Mouse (Mus musculus) limb, embryonic 11.5 days (tissue): ENCODE measurements around the gene Ccdc162. TPM values are rescaled to one million over a fixed set of nuclear protein-coding genes. Genes with fewer than 3 reads are reported as not detected.

Source experiments
- ATAC-seq: fragments of 200-750 bp; cut with Nextera tagmentation; 2 replicates; pipeline ENCODE4 v1.8.0; 2017; ENCODE audit warnings: low read depth; ENCODE audit not compliant: insufficient number of reproducible peaks, low FRiP score, low TSS enrichment
- DNase-seq: peaks from one replicate; pipeline ENCODE4 v3.0.0-alpha.2; 2015; ENCODE audit warnings: low spot score
- H3K27ac ChIP-seq: fragments of 300-500 bp; sonication (generic); replicated peaks from 2 replicates; pipeline ENCODE4 v1.5.1; 2014; ENCODE audit warnings: low read depth, mild to moderate bottlenecking, low read length
- H3K27me3 ChIP-seq: fragments of 300-500 bp; sonication (generic); 2 replicates; pipeline ENCODE4 v1.6.1; 2014; ENCODE audit warnings: mild to moderate bottlenecking, low read length, mixed read lengths; ENCODE audit not compliant: control insufficient read depth, insufficient read depth
- H3K36me3 ChIP-seq: fragments of 300-500 bp; sonication (generic); 2 replicates; pipeline ENCODE4 v1.6.1; 2014; ENCODE audit warnings: mild to moderate bottlenecking, low read length, moderate library complexity, mixed read lengths; ENCODE audit not compliant: control insufficient read depth, insufficient read depth
- H3K4me1 ChIP-seq: fragments of 300-500 bp; sonication (generic); 2 replicates; pipeline ENCODE4 v1.6.1; 2014; ENCODE audit warnings: low read length, mixed read lengths; ENCODE audit not compliant: control insufficient read depth, insufficient read depth
- H3K4me2 ChIP-seq: fragments of 300-500 bp; sonication (generic); 2 replicates; pipeline ENCODE4 v1.6.1; 2014; ENCODE audit warnings: low read depth, mild to moderate bottlenecking, moderate library complexity; ENCODE audit not compliant: severe bottlenecking
- H3K4me3 ChIP-seq: fragments of 300-500 bp; sonication (generic); 2 replicates; pipeline ENCODE4 v1.5.1; 2014; ENCODE audit warnings: low read depth, low read length
- H3K9ac ChIP-seq: fragments of 300-500 bp; sonication (generic); 2 replicates; pipeline ENCODE4 v1.6.1; 2014; ENCODE audit warnings: mild to moderate bottlenecking, low read length
- H3K9me3 ChIP-seq: fragments of 300-500 bp; sonication (generic); 2 replicates; pipeline ENCODE4 v1.6.1; 2016; ENCODE audit warnings: low read length; ENCODE audit not compliant: control insufficient read depth
- WGBS: fragments of 180-500 bp; shearing (Covaris S2); extraction: QIAGEN DNeasy Blood & Tissue Kit; methylation state at CpG from one replicate; pipeline ENCODE4 v1.1.7; 2014; 5-methylcytosine and 5-hydroxymethylcytosine counted together
- polyA plus RNA-seq: library from polyadenylated mRNA; unstranded; fragments of >200 nt; fragmentation: Nextera tagmentation; extraction: Ambion mirVana; gene quantifications from 2 replicates; pipeline ENCODE4 v1.2.1, GENCODE M21; 2014

Ccdc162 gene
- polyA plus RNA-seq, 1 experiment from 2014 or later: 0.29 TPM

DNA sequence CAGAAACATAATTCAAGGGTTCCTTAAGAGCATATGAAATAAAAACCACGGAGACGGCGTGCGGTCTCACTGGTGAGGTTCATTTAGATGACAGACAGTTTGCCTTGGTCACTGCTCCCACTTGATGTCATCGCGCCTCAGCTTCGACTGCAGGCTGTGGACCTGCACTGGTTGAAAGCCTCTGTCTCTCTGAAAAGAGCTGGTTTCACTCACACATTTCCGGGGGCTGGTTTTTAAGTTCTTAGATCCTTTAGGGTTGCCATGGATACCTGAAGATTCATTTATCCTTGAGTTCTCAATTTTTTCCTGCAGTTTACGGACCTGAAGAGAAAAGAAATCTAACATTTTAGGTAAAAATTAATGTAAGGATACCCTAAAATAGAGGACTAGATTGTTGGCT lies 3.2 kb upstream of the Ccdc162 start:
- Histone ChIP-seq H3K9me3 (no peaks in the 10 kb centered on the region), H3K4me1 (no peaks in the 10 kb centered on the region), H3K36me3 (no peaks in the 10 kb centered on the region), H3K27ac (no peak overlapping the region), H3K4me3 (no peak overlapping the region), H3K4me2 (no peak overlapping the region), H3K27me3 (no peaks in the 10 kb centered on the region), H3K9ac (no peak overlapping the region)
- ATAC-seq (no peak), DNase-seq (no peak)
- WGBS: 76% methylated on average over 9 of the region's 9 CpGs

DNA sequence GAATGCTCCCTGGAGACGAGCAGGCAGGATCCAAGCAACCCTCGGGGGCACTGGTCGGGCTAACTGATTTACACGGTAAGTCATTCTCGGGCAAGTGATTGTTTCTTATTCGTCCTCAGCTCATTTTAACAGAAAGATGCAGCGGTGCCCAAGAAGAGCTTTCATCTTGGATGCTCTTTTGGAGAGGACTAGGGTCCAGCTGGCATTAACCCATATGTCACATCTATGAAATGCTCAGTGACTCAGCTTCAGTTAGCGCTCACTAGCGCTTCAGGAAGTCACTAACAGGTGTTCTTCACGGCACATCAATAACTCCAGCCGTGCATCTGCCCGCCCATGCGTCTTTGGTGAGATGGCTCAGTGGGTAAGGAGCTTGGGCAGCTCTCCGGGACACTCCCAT lies 877 bp downstream of the Ccdc162 start:
- Histone ChIP-seq H3K4me2 (no peak overlapping the region), H3K4me3 (no peak overlapping the region), H3K9me3 (no peaks in the 10 kb centered on the region), H3K27ac (no peak overlapping the region), H3K4me1 (no peaks in the 10 kb centered on the region), H3K27me3 (no peaks in the 10 kb centered on the region), H3K9ac (no peak overlapping the region), H3K36me3 (no peaks in the 10 kb centered on the region)
- ATAC-seq: no peak
- WGBS: 92% methylated on average over 14 of the region's 14 CpGs
- no peak for DNase-seq

DNA sequence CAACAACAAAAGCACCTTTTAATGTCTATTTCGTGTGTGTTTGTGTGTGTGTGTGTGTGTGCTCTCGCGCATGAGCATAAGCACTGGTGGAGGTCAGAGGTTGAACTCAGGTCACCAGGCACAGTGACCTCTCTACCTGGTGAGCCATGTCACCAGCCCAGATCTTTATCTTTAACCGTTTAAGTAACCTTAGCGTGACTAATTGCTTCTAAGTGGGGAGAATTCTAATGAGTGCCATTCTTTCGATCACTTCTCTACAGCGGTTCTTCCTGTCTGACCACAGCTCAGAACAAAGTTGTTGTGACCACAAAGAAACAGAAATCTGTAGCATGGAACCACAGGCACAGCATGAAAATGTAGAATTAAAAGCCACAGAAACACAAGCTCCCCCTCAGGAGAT lies 5.0 kb downstream of the Ccdc162 start:
- DNase-seq (no peak), ATAC-seq (no peak)
- WGBS: 65% methylated on average over 7 of the region's 7 CpGs
- Histone ChIP-seq H3K4me1 (no peaks in the 10 kb centered on the region), H3K27ac (no peak overlapping the region), H3K9ac (no peak overlapping the region), H3K27me3 (no peaks in the 10 kb centered on the region), H3K36me3 (no peaks in the 10 kb centered on the region), H3K9me3 (no peaks in the 10 kb centered on the region), H3K4me3 (no peak overlapping the region), H3K4me2 (no peak overlapping the region)

DNA sequence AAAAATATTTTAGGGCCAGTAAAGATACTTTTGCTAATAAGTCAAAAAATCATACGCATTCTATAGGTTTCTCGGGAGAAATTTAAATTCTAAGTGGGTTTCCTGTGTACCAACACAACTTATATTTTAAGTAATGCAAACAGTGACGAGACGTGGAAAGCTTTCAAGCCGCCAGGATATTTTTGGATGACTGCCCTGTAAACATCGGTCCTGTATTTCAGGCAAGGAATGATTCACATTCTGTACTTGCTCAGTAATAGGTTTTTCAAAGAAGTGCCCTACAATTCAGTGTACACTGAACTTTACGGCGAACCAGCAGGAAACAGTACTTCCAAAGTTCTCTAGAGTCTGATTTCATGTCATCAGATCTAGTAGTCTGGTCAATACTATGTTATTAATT lies 5.7 kb downstream of the Ccdc162 start:
- Histone ChIP-seq H3K4me3 (no peak overlapping the region), H3K27ac (no peak overlapping the region), H3K27me3 (no peaks in the 10 kb centered on the region), H3K9ac (no peak overlapping the region), H3K9me3 (no peaks in the 10 kb centered on the region), H3K4me1 (no peaks in the 10 kb centered on the region), H3K36me3 (no peaks in the 10 kb centered on the region), H3K4me2 (no peak overlapping the region)
- ATAC-seq: no peak
- no peak for DNase-seq
- WGBS: 93% methylated on average over 8 of the region's 8 CpGs

DNA sequence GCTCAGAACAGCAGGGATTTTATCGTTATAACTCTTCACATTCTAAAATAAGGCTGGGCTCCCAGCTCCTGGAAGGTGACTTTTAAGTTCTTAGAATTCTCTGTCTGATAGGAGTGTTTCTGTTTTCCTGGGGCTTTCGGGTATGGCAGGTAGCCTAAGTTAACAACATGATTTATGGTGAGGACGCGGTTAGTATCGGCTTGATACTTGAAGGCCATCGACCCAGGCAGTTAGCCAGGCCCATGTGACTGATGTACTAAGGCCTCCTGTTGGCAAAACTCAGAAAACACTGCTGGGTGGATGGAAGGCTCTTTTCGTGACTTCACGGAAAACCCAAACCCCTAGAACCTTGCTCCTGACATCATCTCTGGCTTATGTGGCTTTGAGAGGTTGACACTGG lies 7.1 kb downstream of the Ccdc162 start:
- Histone ChIP-seq H3K4me2 (no peak overlapping the region), H3K27me3 (no peaks in the 10 kb centered on the region), H3K9me3 (no peaks in the 10 kb centered on the region), H3K4me1 (no peaks in the 10 kb centered on the region), H3K9ac (no peak overlapping the region), H3K27ac (no peak overlapping the region), H3K4me3 (no peak overlapping the region), H3K36me3 (no peaks in the 10 kb centered on the region)
- ATAC-seq (no peak), DNase-seq (no peak)
- 86% methylated on average over 8 of the region's 8 CpGs for WGBS

DNA sequence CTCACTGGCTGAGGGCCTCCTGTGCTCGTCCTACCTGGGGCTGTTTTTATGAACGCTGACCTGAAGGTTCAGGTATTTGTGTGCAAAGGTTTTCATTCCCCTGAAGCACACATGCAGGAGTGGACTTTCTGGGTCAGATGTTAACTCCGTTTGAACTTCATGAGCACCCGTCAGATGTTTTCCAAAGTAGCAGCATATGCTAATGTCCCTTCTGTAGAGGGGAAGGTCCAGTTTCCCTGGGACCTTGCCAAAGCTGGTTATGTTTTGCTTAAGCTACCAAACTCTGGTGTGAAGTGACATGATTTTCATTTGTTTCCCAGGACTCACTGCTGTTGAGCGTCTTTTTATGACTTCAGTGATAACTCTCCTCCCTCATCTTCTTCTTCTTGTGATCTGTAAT lies 16.8 kb downstream of the Ccdc162 start:
- 86% methylated on average over 5 of the region's 5 CpGs for WGBS
- ATAC-seq: no peak

DNA sequence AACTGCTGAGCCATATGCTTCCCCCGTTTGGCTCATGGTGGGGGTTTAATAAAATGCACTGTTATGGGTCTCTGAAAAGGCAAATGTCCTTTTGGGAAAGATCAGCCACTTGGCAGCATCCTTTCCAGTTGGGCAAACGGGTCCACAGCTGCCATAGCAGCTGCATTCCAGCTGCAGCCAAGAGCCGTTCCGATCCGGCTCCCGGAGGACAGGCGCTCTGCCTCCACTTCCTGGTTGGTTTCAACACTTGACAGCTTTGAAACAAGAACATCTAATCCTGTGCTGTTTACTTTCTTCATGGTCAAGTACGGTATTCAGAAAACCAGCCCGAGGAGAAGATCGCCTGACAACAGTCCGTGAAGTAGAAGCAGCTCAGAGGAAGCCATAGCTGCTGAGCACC lies 19.4 kb downstream of the Ccdc162 start:
- Histone ChIP-seq H3K9ac (no peak overlapping the region), H3K4me3 (no peak overlapping the region), H3K4me2 (no peak overlapping the region), H3K27ac (no peak overlapping the region), H3K4me1 (no peaks in the 10 kb centered on the region), H3K9me3 (no peaks in the 10 kb centered on the region), H3K27me3 (no peaks in the 10 kb centered on the region), H3K36me3 (no peaks in the 10 kb centered on the region)
- DNase-seq (no peak), ATAC-seq (no peak)
- 86% methylated on average over 11 of the region's 11 CpGs for WGBS

More for the DNA sequence above, 16.8 kb downstream of the Ccdc162 start:
- Histone ChIP-seq H3K4me3 (no peak overlapping the region), H3K4me2 (no peak overlapping the region), H3K4me1 (no peaks in the 10 kb centered on the region), H3K9me3 (no peaks in the 10 kb centered on the region), H3K27ac (no peak overlapping the region), H3K27me3 (no peaks in the 10 kb centered on the region), H3K9ac (no peak overlapping the region), H3K36me3 (no peaks in the 10 kb centered on the region)
- no peak for DNase-seq

DNA sequence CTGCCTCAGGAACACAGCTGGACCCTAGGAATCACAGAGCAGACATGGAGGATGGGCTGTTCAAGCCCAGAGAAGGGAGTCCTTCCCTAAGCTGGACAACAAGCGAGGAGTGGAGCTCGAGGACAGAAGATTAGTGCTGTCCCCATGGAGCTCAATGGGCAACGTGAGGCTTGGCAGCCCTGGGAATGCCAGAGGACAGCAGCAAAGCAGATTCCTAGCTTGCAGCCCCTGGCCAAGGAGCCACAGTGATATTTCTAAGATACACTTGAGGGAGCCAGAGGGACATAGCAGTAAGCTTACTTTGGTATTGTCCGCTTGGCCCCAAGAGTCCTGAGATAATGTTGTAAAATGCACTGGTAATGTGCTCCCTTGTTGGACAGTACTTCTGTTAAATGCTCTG lies 25.5 kb downstream of the Ccdc162 start:
- ATAC-seq (no peak), DNase-seq (no peak)
- no peak overlapping the region for H3K4me2 ChIP-seq
- H3K9me3 ChIP-seq: no peaks in the 10 kb centered on the region
- 72% methylated on average over 4 of the region's 4 CpGs for WGBS
- no peak overlapping the region for H3K9ac ChIP-seq
- H3K36me3 ChIP-seq: no peaks in the 10 kb centered on the region
- H3K27me3 ChIP-seq: no peaks in the 10 kb centered on the region
- no peak overlapping the region for H3K27ac ChIP-seq
- H3K4me1 ChIP-seq: no peaks in the 10 kb centered on the region
- no peak overlapping the region for H3K4me3 ChIP-seq
